Comparison of ENCODE assay signal across 8 mouse cellular contexts in genomic region chr8:11313176-11314111, GRCm38 (mm10). TPM values are rescaled to one million over a fixed set of nuclear protein-coding genes. Genes with fewer than 3 reads are reported as not detected.
A peak's percentile ranks its signal among the peaks of the same experiment; 100 is the strongest.
DNase-seq lines count a peak whose midpoint lies in the region; ATAC-seq and TF ChIP-seq lines count a peak whose summit lies in the region.

No protein-coding gene starts in this region.

- peaks cover 6% of the 10 kb centered on the region for H3K27me3 ChIP-seq in forebrain, postnatal 0 days (ENCODE audit: insufficient read depth, low read length)
- H3K27me3 ChIP-seq in intestine, embryonic 15.5 days (replicated peaks) = no peaks in the 10 kb centered on the region
- H3K27me3 ChIP-seq in liver, postnatal 0 days (ENCODE audit: insufficient read depth, low read length) = peaks cover 28% of the 10 kb centered on the region

- TF ChIP-seq CTCF in forebrain, postnatal 0 days (IDR thresholded peaks at IDR 0.05; ENCODE audit: low read depth) = no peak
- no peak for TF ChIP-seq CTCF in liver, postnatal 0 days (IDR thresholded peaks at IDR 0.05; ENCODE audit: low read depth)

- peak overlapping the region; percentile 89 for H3K4me2 ChIP-seq in forebrain, postnatal 0 days (ENCODE audit: low read depth)
- H3K4me2 ChIP-seq in intestine, embryonic 15.5 days (replicated peaks) = peak overlapping the region; percentile 91
- H3K4me2 ChIP-seq in liver, postnatal 0 days (ENCODE audit: low read depth, low read length) = peak overlapping the region; percentile 78

- H3K4me1 ChIP-seq in forebrain, postnatal 0 days (ENCODE audit: insufficient read depth) = peaks cover 10% of the 10 kb centered on the region
- peaks cover 35% of the 10 kb centered on the region for H3K4me1 ChIP-seq in intestine, embryonic 15.5 days (replicated peaks)
- peaks cover 7% of the 10 kb centered on the region; the same call in 1 of the 2 replicates for H3K4me1 ChIP-seq in liver, postnatal 0 days (ENCODE audit: insufficient read depth)

- peak; percentile 46 for ATAC-seq in frontal cortex, adult (ENCODE audit: low TSS enrichment)
- ATAC-seq in forebrain, postnatal 0 days = peak; percentile 71
- ATAC-seq in intestine, embryonic 15.5 days = peak; percentile 43
- ATAC-seq in liver, postnatal 0 days = peak; percentile 35; the same call in 1 of the 2 replicates

- no peaks in the 10 kb centered on the region for H3K36me3 ChIP-seq in forebrain, postnatal 0 days (ENCODE audit: insufficient read depth)
- H3K36me3 ChIP-seq in intestine, embryonic 15.5 days = no peaks in the 10 kb centered on the region
- H3K36me3 ChIP-seq in liver, postnatal 0 days (replicated peaks; ENCODE audit: insufficient read depth, low read length) = no peaks in the 10 kb centered on the region

- peak overlapping the region; percentile 72 for H3K4me3 ChIP-seq in forebrain, postnatal 0 days (ENCODE audit: low read depth, low read length)
- peak overlapping the region; percentile 72 for H3K4me3 ChIP-seq in intestine, embryonic 15.5 days (replicated peaks)
- H3K4me3 ChIP-seq in liver, postnatal 0 days (ENCODE audit: low read depth, low read length) = peak overlapping the region; percentile 56

- H3K9me3 ChIP-seq in forebrain, postnatal 0 days (ENCODE audit: low read length) = no peaks in the 10 kb centered on the region
- no peaks in the 10 kb centered on the region for H3K9me3 ChIP-seq in intestine, embryonic 15.5 days
- H3K9me3 ChIP-seq in liver, postnatal 0 days (ENCODE audit: low read length) = no peaks in the 10 kb centered on the region

- TF ChIP-seq EP300 in liver, postnatal 0 days (IDR thresholded peaks at IDR 0.05; ENCODE audit: low read depth) = no peak

- H3K9ac ChIP-seq in forebrain, postnatal 0 days = peak overlapping the region; percentile 77
- peak overlapping the region; percentile 79 for H3K9ac ChIP-seq in intestine, embryonic 15.5 days
- peak overlapping the region; percentile 61 for H3K9ac ChIP-seq in liver, postnatal 0 days (replicated peaks)

- 5% methylated on average over 44 of the region's 45 CpGs for WGBS in forebrain, postnatal 0 days
- 8% methylated on average over 45 of the region's 45 CpGs for WGBS in intestine, embryonic 15.5 days
- WGBS in liver, postnatal 0 days (ENCODE audit: insufficient replicate concordance) = 11% methylated on average over 45 of the region's 45 CpGs

- peak overlapping the region; percentile 62; the same call in 1 of the 2 replicates for H3K27ac ChIP-seq in forebrain, postnatal 0 days (ENCODE audit: low read depth, low read length)
- H3K27ac ChIP-seq in intestine, embryonic 15.5 days = peak overlapping the region; percentile 70; the same call in 1 of the 2 replicates
- no peak overlapping the region for H3K27ac ChIP-seq in liver, postnatal 0 days (ENCODE audit: low read depth)

- no peak for DNase-seq in frontal cortex, postnatal 25 days (ENCODE audit: low spot score in 2 of 2)
- peak; percentile 70 for DNase-seq in adipocyte (ENCODE audit: low spot score)
- DNase-seq in forebrain, postnatal 0 days = peak; percentile 64
- DNase-seq in liver, postnatal 0 days = no peak
- peak; percentile 54 for DNase-seq in retina, postnatal 1 day
- no peak for DNase-seq in thymus, adult 18-20 months

RNA-seq across cellular contexts. Expression of gene Col4a1, which starts 0.8 kb away (rescaled TPM):
- total RNA-seq in forebrain, postnatal 0 days (2014; rRNA removed) = 114 and 217 TPM in 2 replicates
- polyA plus RNA-seq in forebrain, postnatal 0 days (2015; fragmentation: Nextera tagmentation; extraction: Ambion mirVana) = 43.1 and 45.1 TPM in 2 replicates
- polyA plus RNA-seq in intestine, embryonic 15.5 days (2015; fragmentation: Nextera tagmentation; extraction: Ambion mirVana) = 161 and 170 TPM in 2 replicates
- 15.8 and 22.6 TPM in 2 replicates for polyA plus RNA-seq in liver, postnatal 0 days (2015; fragmentation: Nextera tagmentation; extraction: Ambion mirVana)

RNA-seq across cellular contexts. Expression of gene Col4a2, which starts 0.8 kb away (rescaled TPM):
- total RNA-seq in forebrain, postnatal 0 days (2014; rRNA removed) = 57.0 and 95.7 TPM in 2 replicates
- polyA plus RNA-seq in forebrain, postnatal 0 days (2015; fragmentation: Nextera tagmentation; extraction: Ambion mirVana) = 23.1 and 26.6 TPM in 2 replicates
- 60.2 and 61.4 TPM in 2 replicates for polyA plus RNA-seq in intestine, embryonic 15.5 days (2015; fragmentation: Nextera tagmentation; extraction: Ambion mirVana)
- 8.0 and 9.7 TPM in 2 replicates for polyA plus RNA-seq in liver, postnatal 0 days (2015; fragmentation: Nextera tagmentation; extraction: Ambion mirVana)

Comparison
In these comparisons a context has a peak if more than half of its experiments do, and no peak if none do; other contexts are left out.
1. DNase-seq: peak in adipocyte (single experiment), forebrain, postnatal 0 days (single experiment) and retina, postnatal 1 day (single experiment); none in frontal cortex, postnatal 25 days (0 of 2), liver, postnatal 0 days (single experiment) and thymus, adult 18-20 months (0 of 2).
2. Peak in every context shown above with its lines, with median percentiles within 50 percentile points of each other: ATAC-seq, H3K4me2 ChIP-seq, H3K4me3 ChIP-seq and H3K9ac ChIP-seq.